Mouse (Mus musculus) midbrain, postnatal 0 days (tissue): ENCODE results near the gene Foxn3. TPM values are rescaled to one million over a fixed set of nuclear protein-coding genes. Genes with fewer than 3 reads are reported as not detected.
A peak's percentile ranks its signal among the peaks of the same experiment; 100 is the strongest.

Experiments used
- ATAC-seq: fragments of 200-750 bp; cut with Nextera tagmentation; 2 replicates; pipeline ENCODE4 v1.8.0; 2017; ENCODE audit warnings: moderate number of reproducible peaks, mild to moderate bottlenecking, moderate TSS enrichment, moderate library complexity; ENCODE audit not compliant: low FRiP score
- DNase-seq: peaks from one replicate; pipeline ENCODE4 v3.0.0-alpha.2; 2015; ENCODE audit warnings: low spot score
- H3K27ac ChIP-seq: fragments of 300-500 bp; sonication (generic); 2 replicates; pipeline ENCODE4 v1.5.1; 2014; ENCODE audit warnings: low read depth, mild to moderate bottlenecking, low read length, mixed read lengths
- H3K27me3 ChIP-seq: fragments of 300-500 bp; sonication (generic); 2 replicates; pipeline ENCODE4 v1.6.1; 2014; ENCODE audit warnings: low read length, control low read depth, mixed read lengths; ENCODE audit not compliant: insufficient read depth
- H3K36me3 ChIP-seq: fragments of 300-500 bp; sonication (generic); 2 replicates; pipeline ENCODE4 v1.6.1; 2014; ENCODE audit warnings: low read length, control low read depth, mixed read lengths; ENCODE audit not compliant: insufficient read depth
- H3K4me1 ChIP-seq: fragments of 300-500 bp; sonication (generic); 2 replicates; pipeline ENCODE4 v1.6.1; 2014; ENCODE audit warnings: mild to moderate bottlenecking, control low read depth, antibody characterized with exemption, low read length, mixed read lengths; ENCODE audit not compliant: insufficient read depth
- H3K4me2 ChIP-seq: fragments of 300-500 bp; sonication (generic); 2 replicates; pipeline ENCODE4 v1.6.1; 2014; ENCODE audit warnings: low read depth, mild to moderate bottlenecking, low read length, mixed read lengths; ENCODE audit not compliant: poor library complexity, severe bottlenecking
- H3K4me3 ChIP-seq: fragments of 300-500 bp; sonication (generic); 2 replicates; pipeline ENCODE4 v1.5.1; 2014; ENCODE audit warnings: low read depth, mild to moderate bottlenecking, low read length, moderate library complexity
- H3K9ac ChIP-seq: fragments of 300-500 bp; sonication (generic); replicated peaks from 2 replicates; pipeline ENCODE4 v1.6.1; 2014; ENCODE audit warnings: mild to moderate bottlenecking, low read length, moderate library complexity, mixed read lengths; ENCODE audit not compliant: poor library complexity, severe bottlenecking
- H3K9me3 ChIP-seq: fragments of 300-500 bp; sonication (generic); 2 replicates; pipeline ENCODE4 v1.6.1; 2016; ENCODE audit warnings: low read length, control low read depth
- CTCF ChIP-seq: IDR thresholded peaks from 2 replicates; pipeline ENCODE4 v1.5.1; 2016; ENCODE audit warnings: antibody characterized with exemption, mild to moderate bottlenecking
- WGBS: fragments of 180-500 bp; shearing (Covaris S2); extraction: QIAGEN DNeasy Blood & Tissue Kit; methylation state at CpG from one replicate; pipeline ENCODE4 v1.1.7; 2014; 5-methylcytosine and 5-hydroxymethylcytosine counted together
- polyA plus RNA-seq: library from polyadenylated mRNA; unstranded; fragments of >200 nt; fragmentation: Nextera tagmentation; extraction: Ambion mirVana; gene quantifications from 2 replicates; pipeline ENCODE4 v1.2.1, GENCODE M21; 2015
- total RNA-seq: library from RNA; depleted of rRNA; stranded (reverse); fragments of >200 nt; gene quantifications from 2 replicates; pipeline ENCODE4 v1.2.3, GENCODE M21; 2014

The Foxn3 gene
- total and polyA plus RNA-seq, 2 experiments from 2014 or later, result 38.9 to 72.7 TPM

DNA sequence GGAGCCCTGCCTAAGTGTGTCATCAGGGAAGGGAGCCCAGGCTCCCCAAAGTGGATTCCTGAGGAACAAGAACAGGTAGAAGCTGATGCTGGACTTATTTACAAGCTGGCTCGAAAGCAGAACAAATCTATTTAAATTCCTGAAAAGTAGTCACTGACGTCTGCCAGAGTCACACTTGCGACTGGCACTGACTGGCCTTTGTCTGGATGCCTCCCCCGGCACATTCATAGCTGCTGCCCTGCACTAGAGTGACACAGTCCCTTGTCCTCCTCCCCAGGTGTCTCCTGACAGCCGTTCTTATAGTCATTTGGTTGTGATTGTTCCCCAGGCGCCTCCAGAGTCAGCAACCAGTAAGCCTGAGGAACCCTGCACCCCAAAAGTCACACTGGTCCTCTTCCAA, 259.8 kb downstream of the Foxn3 start:
- Histone ChIP-seq H3K27ac (no peak overlapping the region), H3K4me2 (no peak overlapping the region), H3K9ac (no peak overlapping the region), H3K4me3 (no peak overlapping the region), H3K36me3 (no peaks in the 10 kb centered on the region), H3K9me3 (no peaks in the 10 kb centered on the region), H3K4me1 (peaks cover 21% of the 10 kb centered on the region), H3K27me3 (no peaks in the 10 kb centered on the region)
- ATAC-seq, result no peak
- no peak for DNase-seq
- no peak for TF ChIP-seq CTCF
- 37% methylated on average over 6 of the region's 6 CpGs for WGBS

DNA sequence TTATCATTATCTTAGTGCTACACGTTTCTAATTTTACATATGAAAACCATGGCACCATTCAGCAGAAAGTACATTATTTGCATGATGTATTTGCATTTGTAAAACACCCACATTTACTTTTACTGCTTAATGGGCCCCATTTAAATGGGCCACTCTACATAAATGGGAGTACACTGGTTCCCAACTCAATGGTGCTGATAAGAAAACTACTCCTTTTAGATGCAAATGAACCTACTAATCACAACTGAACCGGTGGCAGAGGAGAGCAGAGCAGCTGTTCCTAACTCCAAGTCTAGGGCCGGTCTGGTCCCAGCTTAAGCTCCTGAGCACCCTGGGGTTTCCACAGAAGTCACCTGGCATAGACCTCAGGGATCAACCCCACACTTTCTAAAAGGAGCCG, 263.5 kb downstream of the Foxn3 start:
- H3K9ac ChIP-seq, result 0 out of 2 replicates have a peak overlapping the region, but pooled peaks have one; percentile 4
- no peak overlapping the region for H3K27ac ChIP-seq
- DNase-seq (no peak), ATAC-seq (no peak)
- H3K9me3 ChIP-seq, result no peaks in the 10 kb centered on the region
- no peaks in the 10 kb centered on the region for H3K27me3 ChIP-seq
- 24% methylated on average over 4 of the region's 4 CpGs for WGBS
- no peak overlapping the region for H3K4me2 ChIP-seq
- H3K4me3 ChIP-seq, result no peak overlapping the region
- no peak for TF ChIP-seq CTCF
- no peaks in the 10 kb centered on the region for H3K36me3 ChIP-seq
- H3K4me1 ChIP-seq, result peaks cover 8% of the 10 kb centered on the region; the same call in 1 of the 2 replicates

DNA sequence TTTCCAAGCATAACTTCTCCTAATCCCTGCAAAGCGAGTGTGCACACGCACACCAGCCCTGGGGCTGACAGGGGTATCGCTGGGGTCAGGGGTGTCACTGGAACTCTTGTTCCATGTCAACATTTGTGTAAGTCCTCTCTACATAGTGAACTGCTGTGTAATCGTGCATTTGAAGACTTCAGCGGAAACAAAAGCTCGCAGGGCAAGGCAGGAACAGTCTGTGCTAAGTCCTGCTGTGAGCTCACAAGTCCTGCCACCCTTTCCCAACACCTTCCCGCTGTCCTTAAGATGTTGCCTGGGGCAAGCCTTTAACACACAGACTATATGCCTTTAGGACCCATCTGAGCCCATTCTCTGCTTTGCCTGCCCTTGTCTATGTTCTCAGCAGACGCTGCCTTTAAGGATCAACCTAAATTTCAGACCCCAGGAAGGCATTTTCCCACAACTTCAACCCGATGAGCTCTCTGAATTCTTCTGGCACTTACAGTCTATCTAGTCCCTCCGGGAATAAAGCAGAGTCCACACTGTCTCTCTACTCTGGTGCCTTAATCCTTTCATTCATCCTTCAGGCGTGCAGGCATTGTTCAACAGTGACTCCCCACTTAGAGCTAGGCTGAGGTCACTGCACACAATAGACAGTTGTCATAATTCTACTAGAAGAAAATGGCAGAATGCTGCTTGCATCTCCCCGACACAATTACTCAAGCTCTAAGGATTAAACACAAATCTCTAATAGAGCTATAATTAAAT, 264.4 kb downstream of the Foxn3 start:
- H3K27ac ChIP-seq, result no peak overlapping the region
- WGBS, result 20% methylated on average over 12 of the region's 12 CpGs
- no peak for ATAC-seq

DNA sequence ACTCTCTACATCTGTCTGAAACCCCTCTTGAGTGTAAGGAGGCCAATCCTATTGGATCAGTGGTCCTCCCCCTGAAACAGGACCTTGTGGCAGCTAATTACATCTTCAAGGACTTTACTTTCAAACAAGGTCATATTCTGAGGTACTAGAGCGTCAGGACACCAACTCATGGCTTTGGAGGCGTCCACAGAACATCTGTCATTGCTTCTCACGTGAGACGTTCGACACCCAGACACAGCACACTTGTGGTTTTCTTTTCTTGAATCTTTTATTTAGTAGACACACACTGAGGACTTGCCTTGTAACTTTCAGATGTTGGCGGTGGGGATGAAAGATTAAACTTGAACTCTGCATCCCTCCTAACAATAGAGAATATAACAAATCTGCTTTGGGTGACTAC, 265.1 kb downstream of the Foxn3 start:
- no peak overlapping the region for H3K4me3 ChIP-seq
- H3K27ac ChIP-seq, result no peak overlapping the region
- DNase-seq (no peak), ATAC-seq (no peak)
- H3K9ac ChIP-seq, result no peak overlapping the region
- peaks cover 13% of the 10 kb centered on the region; the same call in 1 of the 2 replicates for H3K4me1 ChIP-seq
- H3K27me3 ChIP-seq, result no peaks in the 10 kb centered on the region
- H3K4me2 ChIP-seq, result no peak overlapping the region
- H3K9me3 ChIP-seq, result no peaks in the 10 kb centered on the region
- TF ChIP-seq CTCF, result no peak
- H3K36me3 ChIP-seq, result no peaks in the 10 kb centered on the region
- WGBS, result 68% methylated on average over 6 of the region's 6 CpGs

More for the DNA sequence above, 264.4 kb downstream of the Foxn3 start:
- Histone ChIP-seq H3K9me3 (no peaks in the 10 kb centered on the region), H3K4me3 (no peak overlapping the region), H3K4me2 (no peak overlapping the region), H3K9ac (0 out of 2 replicates have a peak overlapping the region, but pooled peaks have one; percentile 4), H3K4me1 (peaks cover 8% of the 10 kb centered on the region; the same call in 1 of the 2 replicates), H3K36me3 (no peaks in the 10 kb centered on the region), H3K27me3 (no peaks in the 10 kb centered on the region)
- no peak for TF ChIP-seq CTCF
- no peak for DNase-seq

GRCm38 (mm10) chr12:99297792-99298191, 265.6 kb downstream of the Foxn3 start:
- H3K4me2 ChIP-seq, result no peak overlapping the region
- H3K9ac ChIP-seq, result no peak overlapping the region
- no peaks in the 10 kb centered on the region for H3K27me3 ChIP-seq
- H3K36me3 ChIP-seq, result no peaks in the 10 kb centered on the region
- H3K4me1 ChIP-seq, result peaks cover 17% of the 10 kb centered on the region; the same call in 1 of the 2 replicates
- H3K4me3 ChIP-seq, result no peak overlapping the region
- H3K27ac ChIP-seq, result no peak overlapping the region
- ATAC-seq, result no peak
- WGBS, result 71% methylated on average over 2 of the region's 2 CpGs
- no peak for TF ChIP-seq CTCF
- DNase-seq, result no peak
- no peaks in the 10 kb centered on the region for H3K9me3 ChIP-seq

DNA sequence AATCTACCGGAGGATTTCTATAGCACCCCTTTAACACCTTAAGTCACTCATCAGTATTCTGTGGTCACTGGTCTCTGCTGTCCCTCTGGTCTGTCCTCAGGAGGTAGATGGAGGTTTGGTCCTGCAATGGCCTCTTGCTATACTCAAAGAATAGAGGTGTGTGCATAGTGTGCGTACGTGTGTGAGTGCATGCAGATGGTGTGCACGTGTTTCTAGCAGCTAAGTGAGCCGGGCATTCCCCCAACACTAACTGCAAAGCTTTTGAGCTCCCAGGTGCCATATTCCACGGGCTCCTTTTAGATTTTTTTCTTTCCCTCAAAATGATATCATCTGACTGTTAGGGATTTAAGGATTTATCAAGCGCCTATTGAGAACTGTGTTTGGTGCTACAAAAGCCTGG, 269.9 kb downstream of the Foxn3 start:
- H3K9me3 ChIP-seq, result no peaks in the 10 kb centered on the region
- no peak overlapping the region for H3K9ac ChIP-seq
- no peak overlapping the region for H3K4me2 ChIP-seq
- no peak for DNase-seq
- no peak for TF ChIP-seq CTCF
- no peak for ATAC-seq
- no peaks in the 10 kb centered on the region for H3K27me3 ChIP-seq
- WGBS, result 54% methylated on average over 7 of the region's 7 CpGs
- no peaks in the 10 kb centered on the region for H3K36me3 ChIP-seq
- H3K4me1 ChIP-seq, result peaks cover 14% of the 10 kb centered on the region; the same call in 1 of the 2 replicates
- H3K27ac ChIP-seq, result no peak overlapping the region
- no peak overlapping the region for H3K4me3 ChIP-seq
